In the genomic region with DNA sequence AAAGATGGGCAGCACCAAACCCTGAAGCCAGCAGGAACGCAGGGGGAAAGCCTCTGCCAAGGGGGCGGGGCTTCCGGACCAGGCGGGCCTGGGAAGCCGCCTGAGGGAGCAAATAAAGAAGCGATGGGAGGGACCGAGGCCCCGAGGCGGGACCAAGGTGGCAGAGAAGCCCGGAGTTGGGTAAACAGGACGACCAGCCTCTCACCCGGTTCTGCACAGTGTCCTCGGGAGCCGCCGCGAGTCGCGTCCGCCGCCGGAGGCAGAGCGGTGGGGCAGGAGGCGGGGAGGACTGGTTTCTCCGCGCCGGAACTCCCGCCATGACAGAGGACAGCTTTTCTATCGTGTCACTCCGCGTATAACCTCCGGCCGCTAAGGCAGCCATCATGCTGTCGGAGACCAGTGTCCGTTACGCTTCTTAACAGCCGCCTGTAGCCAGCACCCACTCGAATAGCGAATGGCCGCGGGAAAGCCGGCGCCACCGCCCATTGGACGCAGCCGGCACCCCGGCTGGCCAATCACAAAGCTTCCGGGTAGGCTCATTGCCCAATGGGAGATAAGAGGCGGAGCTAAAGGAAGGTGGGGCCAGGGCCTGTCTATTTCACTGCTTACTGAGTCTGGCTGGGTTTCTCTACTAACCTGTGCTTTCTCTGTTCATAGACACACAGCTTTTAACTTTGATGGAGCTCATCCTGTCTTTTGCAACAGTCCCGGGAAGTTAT, we compare ENCODE assay signal across 8 mouse cellular contexts. TPM values are rescaled to one million over a fixed set of nuclear protein-coding genes. Genes with fewer than 3 reads are reported as not detected.
DNase-seq lines count a peak whose midpoint lies in the region; ATAC-seq and TF ChIP-seq lines count a peak whose summit lies in the region.

A gene (plus strand): TSS at position 144 of the 719 bp plus-strand sequence.
A gene (minus strand): TSS at position 469 of the 719 bp plus-strand sequence.

- under 1% methylated on average over 49 of the region's 49 CpGs for WGBS in forebrain, embryonic 11.5 days
- under 1% methylated on average over 48 of the region's 49 CpGs for WGBS in heart, embryonic 16.5 days
- WGBS in liver, embryonic 15.5 days (ENCODE audit: insufficient replicate concordance): under 1% methylated on average over 49 of the region's 49 CpGs
- under 1% methylated on average over 49 of the region's 49 CpGs for WGBS in neural tube, embryonic 12.5 days

- TF ChIP-seq RAD21 in CH12.LX (IDR thresholded peaks at IDR 0.05; ENCODE audit: low read depth, low read length): no peak

- peak within 1 kb of the TSS; percentile 80 for H3K9ac ChIP-seq in CH12.LX (ENCODE audit: insufficient read depth, low read depth)
- H3K9ac ChIP-seq in forebrain, embryonic 11.5 days (ENCODE audit: low read length): peak within 1 kb of the TSS; percentile 64
- peak within 1 kb of the TSS; percentile 77 for H3K9ac ChIP-seq in heart, embryonic 16.5 days (ENCODE audit: low read length)
- peak within 1 kb of the TSS; percentile 70 for H3K9ac ChIP-seq in liver, embryonic 15.5 days
- peak within 1 kb of the TSS; percentile 56 for H3K9ac ChIP-seq in neural tube, embryonic 12.5 days

- H3K27me3 ChIP-seq in CH12.LX (replicated peaks): no peaks in the 10 kb centered on the region
- H3K27me3 ChIP-seq in forebrain, embryonic 11.5 days (ENCODE audit: control insufficient read depth, insufficient read depth, low read length): no peaks in the 10 kb centered on the region
- H3K27me3 ChIP-seq in heart, embryonic 16.5 days (ENCODE audit: control insufficient read depth, insufficient read depth, low read length): no peaks in the 10 kb centered on the region
- H3K27me3 ChIP-seq in liver, embryonic 15.5 days: no peaks in the 10 kb centered on the region
- H3K27me3 ChIP-seq in neural tube, embryonic 12.5 days (replicated peaks): no peaks in the 10 kb centered on the region

- H3K4me1 ChIP-seq in CH12.LX (ENCODE audit: control insufficient read depth in 1 of 2, insufficient read depth in 2 of 2): peaks cover 5 to 29% of the 10 kb centered on the region in 2 experiments
- peaks cover 2% of the 10 kb centered on the region; the same call in 1 of the 2 replicates for H3K4me1 ChIP-seq in forebrain, embryonic 11.5 days (replicated peaks; ENCODE audit: control insufficient read depth, insufficient read depth, low read length)
- H3K4me1 ChIP-seq in heart, embryonic 16.5 days (ENCODE audit: control insufficient read depth, insufficient read depth, low read length): peaks cover 13% of the 10 kb centered on the region
- peaks cover 33% of the 10 kb centered on the region for H3K4me1 ChIP-seq in liver, embryonic 15.5 days (replicated peaks)
- H3K4me1 ChIP-seq in neural tube, embryonic 12.5 days: peaks cover 6% of the 10 kb centered on the region; the same call in 1 of the 2 replicates

- H3K27ac ChIP-seq in CH12.LX (ENCODE audit: insufficient read depth, low read depth): peak within 1 kb of the TSS; percentile 97
- peak within 1 kb of the TSS; percentile 90 for H3K27ac ChIP-seq in forebrain, embryonic 11.5 days (ENCODE audit: low read depth, low read length)
- peak within 1 kb of the TSS; percentile 96 for H3K27ac ChIP-seq in heart, embryonic 16.5 days (ENCODE audit: low read length)
- H3K27ac ChIP-seq in liver, embryonic 15.5 days (replicated peaks): peak within 1 kb of the TSS; percentile 98
- H3K27ac ChIP-seq in neural tube, embryonic 12.5 days: peak within 1 kb of the TSS; percentile 85

- TF ChIP-seq CTCF in CH12.LX (conservative IDR thresholded peaks at IDR 0.05 in 1 of 2, IDR thresholded peaks at IDR 0.05 in 1 of 2; ENCODE audit: low read depth in 2 of 2, low read length in 2 of 2): no peak

- peak; percentile 72 for TF ChIP-seq POLR2A in CH12.LX (IDR thresholded peaks at IDR 0.05; ENCODE audit: low read depth, low read length)

- H3K4me2 ChIP-seq in CH12.LX (ENCODE audit: insufficient read depth, low read depth, poor library complexity, severe bottlenecking): peak within 1 kb of the TSS; percentile 83
- peak within 1 kb of the TSS; percentile 86 for H3K4me2 ChIP-seq in forebrain, embryonic 11.5 days (ENCODE audit: low read depth, low read length, severe bottlenecking)
- peak within 1 kb of the TSS; percentile 85 for H3K4me2 ChIP-seq in heart, embryonic 16.5 days (ENCODE audit: low read depth, low read length)
- peak within 1 kb of the TSS; percentile 95 for H3K4me2 ChIP-seq in liver, embryonic 15.5 days
- H3K4me2 ChIP-seq in neural tube, embryonic 12.5 days (replicated peaks): peak within 1 kb of the TSS; percentile 92

- in situ Hi-C loops in CH12.LX (cut with MboI; ENCODE audit: low pct_ligation_motif_present, low pct_unique_long_range_greater_than_20kb, low sequenced_read_pairs): no loop called here

- dilution Hi-C loops in CH12.LX (cut with MboI; ENCODE audit: extremely low pct_ligation_motif_present, extremely low pct_unique_long_range_greater_than_20kb, low sequenced_read_pairs): no loop called here

- H3K36me3 ChIP-seq in CH12.LX (replicated peaks in 1 of 2; ENCODE audit: control insufficient read depth in 1 of 2, insufficient read depth in 1 of 2, low read length in 1 of 2): peaks cover 0 to 14% of the 10 kb centered on the region in 2 experiments
- no peaks in the 10 kb centered on the region for H3K36me3 ChIP-seq in forebrain, embryonic 11.5 days (ENCODE audit: control insufficient read depth, insufficient read depth, low read length)
- no peaks in the 10 kb centered on the region for H3K36me3 ChIP-seq in heart, embryonic 16.5 days (ENCODE audit: control insufficient read depth, insufficient read depth)
- H3K36me3 ChIP-seq in liver, embryonic 15.5 days (replicated peaks): no peaks in the 10 kb centered on the region
- H3K36me3 ChIP-seq in neural tube, embryonic 12.5 days: no peaks in the 10 kb centered on the region; the same call in 1 of the 2 replicates

- H3K4me3 ChIP-seq in CH12.LX (replicated peaks in 1 of 3; ENCODE audit: low read depth in 2 of 3, low read length in 2 of 3, poor library complexity in 1 of 3): peak within 1 kb of the TSS; percentile 61 to 98 (median 76)
- peak within 1 kb of the TSS; percentile 74 for H3K4me3 ChIP-seq in forebrain, embryonic 11.5 days (ENCODE audit: low read depth, low read length)
- peak within 1 kb of the TSS; percentile 93 for H3K4me3 ChIP-seq in heart, embryonic 16.5 days (ENCODE audit: low read length)
- H3K4me3 ChIP-seq in liver, embryonic 15.5 days (replicated peaks): peak within 1 kb of the TSS; percentile 79
- H3K4me3 ChIP-seq in neural tube, embryonic 12.5 days: peak within 1 kb of the TSS; percentile 66

- TF ChIP-seq EP300 in CH12.LX (IDR thresholded peaks at IDR 0.05; ENCODE audit: low read length): no peak

- DNase-seq in CH12.LX (ENCODE audit: extremely low read depth): peak; percentile 96
- DNase-seq in c-Kit-positive CD71-positive TER-119-negative erythroid progenitor cells, embryonic 14.5 days (ENCODE audit: low read depth): peak; percentile 93
- peak; percentile 96 for DNase-seq in forebrain, embryonic 11.5 days (ENCODE audit: low spot score)
- DNase-seq in kidney, postnatal 36 days: peak; percentile 94 to 95
- DNase-seq in telencephalon, adult 2 months (ENCODE audit: low read depth, low spot score): peak; percentile 89

- H3K9me3 ChIP-seq in CH12.LX (replicated peaks; ENCODE audit: low read length): no peaks in the 10 kb centered on the region
- H3K9me3 ChIP-seq in forebrain, embryonic 11.5 days (ENCODE audit: control insufficient read depth, low read length): no peaks in the 10 kb centered on the region
- H3K9me3 ChIP-seq in heart, embryonic 16.5 days (replicated peaks; ENCODE audit: control insufficient read depth, low read length): no peaks in the 10 kb centered on the region
- no peaks in the 10 kb centered on the region for H3K9me3 ChIP-seq in liver, embryonic 15.5 days (replicated peaks)
- no peaks in the 10 kb centered on the region for H3K9me3 ChIP-seq in neural tube, embryonic 12.5 days

- ATAC-seq in forebrain, embryonic 11.5 days (replicated peaks; ENCODE audit: low FRiP score): peak; percentile 96
- ATAC-seq in heart, embryonic 16.5 days (replicated peaks; ENCODE audit: extremely low read depth, insufficient read depth, low FRiP score): peak; percentile 96
- peak; percentile 91 for ATAC-seq in liver, embryonic 15.5 days (ENCODE audit: insufficient read depth)
- ATAC-seq in neural tube, embryonic 12.5 days (ENCODE audit: low FRiP score, low read depth): peak; percentile 96

- peaks cover 5% of the 10 kb centered on the region; the same call in 1 of the 2 replicates for H3K79me2 ChIP-seq in CH12.LX (replicated peaks; ENCODE audit: control insufficient read depth, extremely low read depth, insufficient read depth, poor library complexity, severe bottlenecking)

TF ChIP-seq in CH12.LX, 34 proteins besides CTCF, POLR2A, EP300 and RAD21 (continues in another document):
- no peak; the same call in 1 of the 2 replicates for TF ChIP-seq TCF12 (IDR thresholded peaks at IDR 0.05; ENCODE audit: low read depth, low read length)
- TF ChIP-seq ELF1 (IDR thresholded peaks at IDR 0.05; ENCODE audit: low read depth, low read length): peak; percentile 84
- TF ChIP-seq POLR2AphosphoS2 (IDR thresholded peaks at IDR 0.05; ENCODE audit: low read depth, low read length): no peak
- TF ChIP-seq ZNF384 (IDR thresholded peaks at IDR 0.05; ENCODE audit: low read depth, low read length): no peak
- no peak for TF ChIP-seq MYC (IDR thresholded peaks at IDR 0.05; ENCODE audit: low read depth, low read length)
- TF ChIP-seq CHD2 (IDR thresholded peaks at IDR 0.05; ENCODE audit: low read length): peak; percentile 88
- TF ChIP-seq MAX (IDR thresholded peaks at IDR 0.05; ENCODE audit: low read length): no peak
- TF ChIP-seq RCOR1 (conservative IDR thresholded peaks at IDR 0.05; ENCODE audit: low read depth, low read length): no peak

RNA-seq across cellular contexts. Expression of the first gene that starts in this region (rescaled TPM):
- total RNA-seq in CH12.LX (2012; rRNA removed): 0.38 and 0.63 TPM in 2 replicates
- not detected in 2 replicates for total RNA-seq in CH12.LX (2014; rRNA removed)
- polyA plus RNA-seq in CH12.LX (2012; ENCODE audit: insufficient read length, low read depth): 0.23 TPM in 1 of 2 replicates, not detected in the other
- 0.13 and 0.56 TPM in 2 replicates for polyA plus RNA-seq in forebrain, embryonic 11.5 days (2014; fragmentation: Nextera tagmentation; extraction: Ambion mirVana)
- 0.29 and 0.47 TPM in 2 replicates for polyA plus RNA-seq in heart, embryonic 16.5 days (2015; fragmentation: Nextera tagmentation; extraction: Ambion mirVana)
- 0.17 TPM in 2 replicates for polyA plus RNA-seq in liver, embryonic 15.5 days (2015; fragmentation: Nextera tagmentation; extraction: Ambion mirVana)
- 0.52 and 0.78 TPM in 2 replicates for polyA plus RNA-seq in neural tube, embryonic 12.5 days (2016; fragmentation: Nextera tagmentation; extraction: Ambion mirVana)

RNA-seq across cellular contexts. Expression of the second gene that starts in this region (rescaled TPM):
- total RNA-seq in CH12.LX (2012; rRNA removed) (5.3 and 5.4 TPM in 2 replicates), CH12.LX (2014; rRNA removed) (2.2 and 2.3 TPM in 2 replicates)
- polyA plus RNA-seq in CH12.LX (2012; ENCODE audit: insufficient read length, low read depth): 17.7 and 19.7 TPM in 2 replicates
- 21.7 and 26.4 TPM in 2 replicates for polyA plus RNA-seq in forebrain, embryonic 11.5 days (2014; fragmentation: Nextera tagmentation; extraction: Ambion mirVana)
- 6.9 and 8.1 TPM in 2 replicates for polyA plus RNA-seq in heart, embryonic 16.5 days (2015; fragmentation: Nextera tagmentation; extraction: Ambion mirVana)
- 8.1 and 8.9 TPM in 2 replicates for polyA plus RNA-seq in liver, embryonic 15.5 days (2015; fragmentation: Nextera tagmentation; extraction: Ambion mirVana)
- 6.6 and 9.7 TPM in 2 replicates for polyA plus RNA-seq in neural tube, embryonic 12.5 days (2016; fragmentation: Nextera tagmentation; extraction: Ambion mirVana)

Comparison
In these comparisons a context has a peak if more than half of its experiments do, and no peak if none do; other contexts are left out.
1. Peak in every context shown above with its lines: DNase-seq, ATAC-seq, H3K4me3 ChIP-seq and H3K27ac ChIP-seq.